Comparison of ENCODE assay signal across 8 mouse cellular contexts in genomic region chr6:125166051-125166751, GRCm38 (mm10). TPM values are rescaled to one million over a fixed set of nuclear protein-coding genes. Genes with fewer than 3 reads are reported as not detected.
DNase-seq lines count a peak whose midpoint lies in the region; ATAC-seq and TF ChIP-seq lines count a peak whose summit lies in the region.

Gene Gapdh, minus strand, starts transcription at chr6:125166467.

- peak; percentile 82 for ATAC-seq in heart, postnatal 0 days (ENCODE audit: insufficient read depth, low read depth)
- peak; percentile 9; the same call in 1 of the 2 replicates for ATAC-seq in neural tube, embryonic 14.5 days (ENCODE audit: low read depth)

- DNase-seq in MEL (ENCODE audit: low read depth, low spot score) = peak; percentile 84
- DNase-seq in forebrain, embryonic 10.5 days (ENCODE audit: extremely low spot score, low spot score) = peak; percentile 80
- peak; percentile 94 for DNase-seq in heart, postnatal 0 days (ENCODE audit: low spot score)
- peak; percentile 85 to 95 for DNase-seq in kidney, postnatal 25 days
- DNase-seq in lung, adult 18-20 months = peak; percentile 91 to 94
- DNase-seq in B cell, adult 2 months = no peak

- H3K9me3 ChIP-seq in MEL (replicated peaks; ENCODE audit: insufficient read depth, low read length) = no peaks in the 10 kb centered on the region
- H3K9me3 ChIP-seq in forebrain, embryonic 10.5 days = no peaks in the 10 kb centered on the region
- no peaks in the 10 kb centered on the region for H3K9me3 ChIP-seq in heart, postnatal 0 days (replicated peaks; ENCODE audit: control insufficient read depth, low read length)
- no peaks in the 10 kb centered on the region for H3K9me3 ChIP-seq in neural tube, embryonic 14.5 days (ENCODE audit: control insufficient read depth, low read length)

- TF ChIP-seq CTCF in MEL (IDR thresholded peaks at IDR 0.05 in 2 of 3, conservative IDR thresholded peaks at IDR 0.05 in 1 of 3; ENCODE audit: control insufficient read depth in 1 of 3, insufficient read depth in 1 of 3, low read depth in 2 of 3, low read length in 3 of 3, poor library complexity in 1 of 3, severe bottlenecking in 1 of 3) = no peak
- no peak for TF ChIP-seq CTCF in bone marrow macrophage, adult 2 months (IDR thresholded peaks at IDR 0.05; ENCODE audit: low read depth, low read length)
- TF ChIP-seq CTCF in heart, postnatal 0 days (IDR thresholded peaks at IDR 0.05; ENCODE audit: low read depth) = no peak

- peak within 1 kb of the TSS; percentile 78 for H3K4me2 ChIP-seq in heart, postnatal 0 days (ENCODE audit: low read depth, low read length)
- H3K4me2 ChIP-seq in neural tube, embryonic 14.5 days (ENCODE audit: low read depth, low read length) = peak within 1 kb of the TSS; percentile 91

- peaks cover 0 to 18% of the 10 kb centered on the region in 2 experiments; a peak in 3 of 4 replicates for H3K36me3 ChIP-seq in MEL (ENCODE audit: control insufficient read depth in 1 of 2, insufficient read depth in 2 of 2, low read length in 2 of 2)
- peaks cover 85% of the 10 kb centered on the region for H3K36me3 ChIP-seq in forebrain, embryonic 10.5 days (replicated peaks)
- H3K36me3 ChIP-seq in heart, postnatal 0 days (replicated peaks; ENCODE audit: control insufficient read depth, insufficient read depth, low read length) = peaks cover 58% of the 10 kb centered on the region
- H3K36me3 ChIP-seq in neural tube, embryonic 14.5 days (ENCODE audit: control insufficient read depth, insufficient read depth, low read length) = peaks cover 43% of the 10 kb centered on the region

- WGBS in forebrain, embryonic 10.5 days = 2% methylated on average over 18 of the region's 18 CpGs
- 1% methylated on average over 18 of the region's 18 CpGs for WGBS in heart, postnatal 0 days
- WGBS in neural tube, embryonic 14.5 days = 1% methylated on average over 18 of the region's 18 CpGs

- H3K4me3 ChIP-seq in MEL (ENCODE audit: control insufficient read depth in 1 of 2, insufficient read depth in 1 of 2, low read depth in 2 of 2, low read length in 2 of 2) = peak within 1 kb of the TSS; percentile 64 to 74
- H3K4me3 ChIP-seq in bone marrow macrophage, adult 2 months (ENCODE audit: insufficient read depth, low read length) = peak within 1 kb of the TSS; percentile 92
- peak within 1 kb of the TSS; percentile 99 for H3K4me3 ChIP-seq in forebrain, embryonic 10.5 days
- peak within 1 kb of the TSS; percentile 79 for H3K4me3 ChIP-seq in heart, postnatal 0 days (ENCODE audit: low read depth, low read length)
- peak within 1 kb of the TSS; percentile 97 for H3K4me3 ChIP-seq in neural tube, embryonic 14.5 days (ENCODE audit: low read depth, low read length)

- no peak for TF ChIP-seq EP300 in MEL (IDR thresholded peaks at IDR 0.05; ENCODE audit: low read depth in 1 of 2, low read length in 2 of 2)
- no peak for TF ChIP-seq EP300 in heart, postnatal 0 days (IDR thresholded peaks at IDR 0.05; ENCODE audit: low read depth)

- H3K27me3 ChIP-seq in MEL (ENCODE audit: control insufficient read depth in 1 of 2, insufficient read depth in 2 of 2, low read length in 2 of 2) = no peaks in the 10 kb centered on the region
- no peaks in the 10 kb centered on the region for H3K27me3 ChIP-seq in forebrain, embryonic 10.5 days (ENCODE audit: poor library complexity, severe bottlenecking)
- H3K27me3 ChIP-seq in heart, postnatal 0 days (ENCODE audit: control insufficient read depth, insufficient read depth, low read length) = no peaks in the 10 kb centered on the region
- no peaks in the 10 kb centered on the region for H3K27me3 ChIP-seq in neural tube, embryonic 14.5 days (ENCODE audit: control insufficient read depth, insufficient read depth, low read length)

- no peak for TF ChIP-seq RAD21 in MEL (IDR thresholded peaks at IDR 0.05; ENCODE audit: low read depth, low read length)

- TF ChIP-seq POLR2A in MEL (IDR thresholded peaks at IDR 0.05; ENCODE audit: control insufficient read depth in 1 of 2, insufficient read depth in 1 of 2, low read depth in 1 of 2, low read length in 2 of 2, poor library complexity in 1 of 2) = no peak; a peak in 1 of 4 replicates
- no peak for TF ChIP-seq POLR2A in bone marrow macrophage, adult 2 months (IDR thresholded peaks at IDR 0.05; ENCODE audit: borderline replicate concordance, low read depth, low read length)

- peaks cover 24% of the 10 kb centered on the region for H3K79me2 ChIP-seq in MEL (ENCODE audit: control insufficient read depth, insufficient read depth, low read length, poor library complexity)

- H3K27ac ChIP-seq in MEL (ENCODE audit: control insufficient read depth, low read depth, low read length) = peak within 1 kb of the TSS; percentile 83
- H3K27ac ChIP-seq in bone marrow macrophage, adult 2 months (ENCODE audit: insufficient read depth, low read depth, low read length) = peak within 1 kb of the TSS; percentile 85
- peak within 1 kb of the TSS; percentile 100 for H3K27ac ChIP-seq in forebrain, embryonic 10.5 days
- H3K27ac ChIP-seq in heart, postnatal 0 days (ENCODE audit: low read depth) = peak within 1 kb of the TSS; percentile 97
- H3K27ac ChIP-seq in neural tube, embryonic 14.5 days (ENCODE audit: low read depth, low read length) = peak within 1 kb of the TSS; percentile 93

- H3K4me1 ChIP-seq in MEL (ENCODE audit: control insufficient read depth in 1 of 2, insufficient read depth in 2 of 2, low read length in 2 of 2) = peaks cover 3 to 21% of the 10 kb centered on the region in 2 experiments
- peaks cover 12% of the 10 kb centered on the region for H3K4me1 ChIP-seq in bone marrow macrophage, adult 2 months (ENCODE audit: control insufficient read depth, insufficient read depth, low read length)
- H3K4me1 ChIP-seq in forebrain, embryonic 10.5 days = peaks cover 57% of the 10 kb centered on the region
- peaks cover 21% of the 10 kb centered on the region for H3K4me1 ChIP-seq in heart, postnatal 0 days (ENCODE audit: control insufficient read depth, insufficient read depth)
- peaks cover 29% of the 10 kb centered on the region for H3K4me1 ChIP-seq in neural tube, embryonic 14.5 days (ENCODE audit: control insufficient read depth, insufficient read depth, low read length)

- peak within 1 kb of the TSS; percentile 94 for H3K9ac ChIP-seq in MEL (ENCODE audit: control insufficient read depth, low read depth, low read length, poor library complexity, severe bottlenecking)
- H3K9ac ChIP-seq in heart, postnatal 0 days (replicated peaks; ENCODE audit: low read depth, low read length) = peak within 1 kb of the TSS; percentile 92
- peak within 1 kb of the TSS; percentile 88 for H3K9ac ChIP-seq in neural tube, embryonic 14.5 days (replicated peaks; ENCODE audit: low read depth, low read length)

TF ChIP-seq in MEL, 35 proteins besides CTCF, POLR2A, EP300 and RAD21 (continues in another document):
- TF ChIP-seq ETS1 (IDR thresholded peaks at IDR 0.05; ENCODE audit: low read depth, low read length) (no peak), ZC3H11A (IDR thresholded peaks at IDR 0.05; ENCODE audit: low read depth, low read length) (no peak), GATA1 (IDR thresholded peaks at IDR 0.05; ENCODE audit: low read depth, low read length) (no peak), ELF1 (IDR thresholded peaks at IDR 0.05; ENCODE audit: low read depth, low read length) (0 out of 2 replicates have a peak, but pooled peaks have one; percentile 1), TCF12 (IDR thresholded peaks at IDR 0.05; ENCODE audit: low read depth, low read length) (0 out of 2 replicates have a peak, but pooled peaks have one; percentile 4), KAT2A (conservative IDR thresholded peaks at IDR 0.05; ENCODE audit: low read depth, low read length) (no peak), NRF1 (IDR thresholded peaks at IDR 0.05; ENCODE audit: insufficient read depth, low read depth, low read length, poor library complexity, severe bottlenecking) (no peak), NELFE (IDR thresholded peaks at IDR 0.05; ENCODE audit: low read depth, low read length) (no peak), BHLHE40 (IDR thresholded peaks at IDR 0.05; ENCODE audit: borderline replicate concordance, low read depth, low read length) (no peak), MAZ (IDR thresholded peaks at IDR 0.05; ENCODE audit: low read depth, low read length) (no peak), POLR2AphosphoS2 (IDR thresholded peaks at IDR 0.05; ENCODE audit: low read length) (no peak), GABPA (IDR thresholded peaks at IDR 0.05; ENCODE audit: low read depth, low read length) (no peak), MYC (IDR thresholded peaks at IDR 0.05; ENCODE audit: low read depth, low read length) (0 out of 2 replicates have a peak, but pooled peaks have one; percentile 4), ZNF384 (IDR thresholded peaks at IDR 0.05; ENCODE audit: low read depth, low read length) (peak; percentile 83), CHD1 (IDR thresholded peaks at IDR 0.05; ENCODE audit: low read depth, low read length) (0 out of 2 replicates have a peak, but pooled peaks have one; percentile 66), USF2 (IDR thresholded peaks at IDR 0.05; ENCODE audit: borderline replicate concordance in 1 of 2, insufficient read depth in 1 of 2, low read depth in 1 of 2, low read length in 2 of 2) (no peak), MAFK (IDR thresholded peaks at IDR 0.05; ENCODE audit: borderline replicate concordance, low read depth, low read length) (no peak), RCOR1 (IDR thresholded peaks at IDR 0.05; ENCODE audit: low read depth, low read length) (no peak), HCFC1 (IDR thresholded peaks at IDR 0.05; ENCODE audit: low read depth, low read length) (no peak; the same call in 1 of the 2 replicates), TAL1 (IDR thresholded peaks at IDR 0.05; ENCODE audit: low read length) (no peak), ZMIZ1 (IDR thresholded peaks at IDR 0.05; ENCODE audit: low read depth, low read length) (peak; percentile 53; the same call in 1 of the 2 replicates), CHD2 (IDR thresholded peaks at IDR 0.05; ENCODE audit: low read length) (no peak), ZKSCAN1 (IDR thresholded peaks at IDR 0.05; ENCODE audit: low read depth, low read length) (no peak), MEF2A (IDR thresholded peaks at IDR 0.05; ENCODE audit: extremely low read depth, insufficient replicate concordance, low read depth, low read length, poor library complexity, severe bottlenecking) (no peak)

RNA-seq across cellular contexts. Expression of gene Gapdh, which starts in this region (rescaled TPM):
- 723 and 1,144 TPM in 2 replicates for total RNA-seq in MEL (2012; rRNA removed)
- polyA plus RNA-seq in MEL (2012; ENCODE audit: insufficient read depth in 1 of 2, insufficient read length in 2 of 2, low read depth in 1 of 2, low replicate concordance in 2 of 2, missing spikeins in 1 of 2) = 1,000 to 10,000 TPM in 1 of 2 experiments, not detected in 1; 1,834 TPM
- polyA plus RNA-seq in bone marrow macrophage, adult 2 months (2012; ENCODE audit: insufficient read depth, insufficient read length, missing spikeins) = 229 and 264 TPM in 2 replicates
- polyA plus RNA-seq in forebrain, embryonic 10.5 days (2016; fragmentation: Nextera tagmentation; extraction: Ambion mirVana) = 3,225 and 3,313 TPM in 2 replicates
- total RNA-seq in heart, postnatal 0 days (2014; rRNA removed; ENCODE audit: low replicate concordance) = 6,647 and 7,476 TPM in 2 replicates
- 3,728 and 4,065 TPM in 2 replicates for polyA plus RNA-seq in heart, postnatal 0 days (2015; fragmentation: Nextera tagmentation; extraction: Ambion mirVana)
- polyA plus RNA-seq in neural tube, embryonic 14.5 days (2014; fragmentation: Nextera tagmentation; extraction: Ambion mirVana) = 1,265 and 1,492 TPM in 2 replicates

Comparison
In these comparisons a context has a peak if more than half of its experiments do, and no peak if none do; other contexts are left out.
1. DNase-seq: peak in MEL (single experiment), forebrain, embryonic 10.5 days (single experiment), heart, postnatal 0 days (single experiment), kidney, postnatal 25 days (2 of 2) and lung, adult 18-20 months (2 of 2); none in B cell, adult 2 months (0 of 2).
2. Peak in every context shown above with its lines, with median percentiles within 50 percentile points of each other: H3K27ac ChIP-seq, H3K4me3 ChIP-seq and H3K9ac ChIP-seq.